Mouse (Mus musculus) liver, embryonic 14.5 days (tissue): Measurements from ENCODE around the gene Acvr1b.

Experiments used
- CTCF ChIP-seq: IDR thresholded peaks from 2 replicates; pipeline ENCODE4 v1.5.1; 2016; ENCODE audit warnings: antibody characterized with exemption, low read depth, control low read depth
- EP300 ChIP-seq: IDR thresholded peaks from 2 replicates; pipeline ENCODE4 v1.6.1; 2016; ENCODE audit warnings: antibody characterized with exemption, low read depth

DNA sequence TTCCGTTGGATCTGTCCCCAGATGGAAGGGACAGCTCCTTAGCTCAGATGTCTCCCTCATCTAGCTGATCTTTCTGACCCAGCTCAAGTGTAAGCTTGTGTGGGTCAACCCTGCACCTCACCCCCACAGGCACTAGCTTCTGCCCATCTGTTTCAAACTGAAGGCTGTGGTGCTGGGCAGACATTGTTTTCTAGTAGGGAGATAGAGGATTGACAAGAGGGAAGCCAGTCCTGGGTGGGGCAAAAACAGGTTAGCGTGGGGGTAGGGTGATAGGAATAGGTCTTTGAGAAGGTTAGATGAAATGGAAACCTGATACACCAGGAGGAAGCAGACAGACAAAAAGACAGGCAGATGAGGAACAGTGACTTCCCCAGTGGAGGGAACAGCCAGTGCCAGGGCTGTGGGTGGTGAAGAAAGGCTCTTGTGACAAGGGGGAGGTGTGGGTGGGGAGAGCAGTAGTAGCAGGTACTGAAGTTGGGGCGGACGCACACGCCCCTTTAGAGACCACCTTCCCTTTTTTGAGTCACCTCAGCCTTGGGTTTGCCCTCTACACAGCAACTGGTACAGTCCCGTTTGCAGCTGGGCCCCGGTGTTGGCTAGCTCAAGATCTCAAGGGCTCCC, 82.1 kb downstream of the Acvr1b start:
- TF ChIP-seq CTCF (no peak), EP300 (no peak)
